Mouse (Mus musculus) intestine, embryonic 16.5 days (tissue): ENCODE results near the gene Tubd1. TPM values are rescaled to one million over a fixed set of nuclear protein-coding genes. Genes with fewer than 3 reads are reported as not detected.

Experiments
- ATAC-seq: fragments of 200-750 bp; cut with Nextera tagmentation; 2 replicates; pipeline ENCODE4 v1.8.0; 2017; ENCODE audit warnings: moderate TSS enrichment, moderate library complexity
- H3K27ac ChIP-seq: fragments of 300-500 bp; sonication (generic); 2 replicates; pipeline ENCODE4 v1.5.1; 2014; ENCODE audit warnings: mild to moderate bottlenecking, low read length
- H3K27me3 ChIP-seq: fragments of 300-500 bp; sonication (generic); replicated peaks from 2 replicates; pipeline ENCODE4 v1.6.1; 2014; ENCODE audit warnings: low read length, control low read depth, mixed read lengths; ENCODE audit not compliant: control insufficient read depth, insufficient read depth
- H3K36me3 ChIP-seq: fragments of 300-500 bp; sonication (generic); 2 replicates; pipeline ENCODE4 v1.6.1; 2014; ENCODE audit warnings: low read length, control low read depth; ENCODE audit not compliant: control insufficient read depth, insufficient read depth
- H3K4me1 ChIP-seq: fragments of 300-500 bp; sonication (generic); 2 replicates; pipeline ENCODE4 v1.6.1; 2014; ENCODE audit warnings: low read length, control low read depth, mixed read lengths; ENCODE audit not compliant: control insufficient read depth, insufficient read depth
- H3K4me2 ChIP-seq: fragments of 300-500 bp; sonication (generic); 2 replicates; pipeline ENCODE4 v1.6.1; 2014; ENCODE audit warnings: low read depth, low read length, control low read depth
- H3K4me3 ChIP-seq: fragments of 300-500 bp; sonication (generic); 2 replicates; pipeline ENCODE4 v1.5.1; 2014; ENCODE audit warnings: mild to moderate bottlenecking, low read length
- H3K9ac ChIP-seq: fragments of 300-500 bp; sonication (generic); 2 replicates; pipeline ENCODE4 v1.6.1; 2014; ENCODE audit warnings: low read depth, low read length
- H3K9me3 ChIP-seq: fragments of 300-500 bp; sonication (generic); 2 replicates; pipeline ENCODE4 v1.6.1; 2016; ENCODE audit warnings: low read length, control low read depth; ENCODE audit not compliant: control insufficient read depth
- WGBS: fragments of 180-500 bp; shearing (Covaris S2); extraction: QIAGEN DNeasy Blood & Tissue Kit; methylation state at CpG from one replicate; pipeline ENCODE4 v1.1.7; 2014; 5-methylcytosine and 5-hydroxymethylcytosine counted together
- microRNA counts: library from miRNA; unstranded; fragments of <30 nt; microRNA quantifications from one replicate; lab custom pipeline; 2016
- microRNA-seq: library from miRNA; unstranded; fragments of <30 nt; microRNA quantifications from one replicate; pipeline ENCODE4, GENCODE M21; 2016
- polyA plus RNA-seq: library from polyadenylated mRNA; unstranded; fragments of >200 nt; fragmentation: Nextera tagmentation; extraction: Ambion mirVana; gene quantifications from 2 replicates; pipeline ENCODE4 v1.2.1, GENCODE M21; 2015

Gene Tubd1
- polyA plus RNA-seq, 1 experiment from 2014 or later, result 11.4 TPM

DNA sequence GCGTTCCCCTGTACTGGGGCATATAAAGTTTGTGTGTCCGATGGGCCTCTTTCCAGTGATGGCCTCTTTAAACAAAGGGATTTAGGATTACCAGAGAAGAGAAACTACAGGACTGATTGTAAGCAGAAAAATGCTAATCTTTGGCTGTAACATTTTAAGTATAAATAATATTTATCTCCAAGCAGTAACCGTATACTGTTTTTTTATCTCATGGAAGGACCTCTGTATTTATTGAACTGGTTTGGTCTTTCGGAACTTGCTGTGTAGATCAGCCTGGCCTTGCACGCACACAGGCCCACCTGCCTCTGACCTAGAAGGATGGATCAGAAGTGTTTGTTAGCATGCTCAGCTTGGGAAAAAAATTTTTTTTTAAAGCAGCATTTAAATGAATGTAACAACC lies 69.8 kb downstream of the Tubd1 start:
- Histone ChIP-seq H3K27me3 (no peaks in the 10 kb centered on the region), H3K9ac (no peak overlapping the region), H3K4me1 (no peaks in the 10 kb centered on the region), H3K36me3 (no peaks in the 10 kb centered on the region), H3K4me2 (no peak overlapping the region), H3K27ac (peak overlapping the region; percentile 51; the same call in 1 of the 2 replicates), H3K9me3 (no peaks in the 10 kb centered on the region), H3K4me3 (no peak overlapping the region)
- ATAC-seq, result no peak
- WGBS, result 68% methylated on average over 5 of the region's 5 CpGs

MicroRNAs within 50 kb of the gene (microRNA counts, 519-probe panel; counts per million panel counts)
- microRNA mmu-miR-21 (lab: Ali Mortazavi, UCI), result 3,635 counts per million, percentile 91 among the panel's probes with 10 or more counts

Small RNA genes lying within 50 kb of the gene (microRNA-seq; reads per million reads assigned to microRNA genes)
- gene Mir21a, result 24,929 reads per million, percentile 97 among the genes with 10 or more reads in this experiment

Other genes with a start within 250 kb of the Tubd1 start
- 5.8 and 5.9 TPM in 2 replicates for gene Med13, start 187.4 kb upstream of the Tubd1 start, polyA plus RNA-seq
- 69.0 and 69.1 TPM in 2 replicates for gene Rnft1, start 60.3 kb upstream of the Tubd1 start, polyA plus RNA-seq
- 45.2 and 56.8 TPM in 2 replicates for gene Rps6kb1, start 186 bp upstream of the Tubd1 start, polyA plus RNA-seq
- 220 and 272 TPM in 2 replicates for gene Vmp1, start 138.8 kb downstream of the Tubd1 start, polyA plus RNA-seq
- 27.0 and 28.2 TPM in 2 replicates for gene Ptrh2, start 139.0 kb downstream of the Tubd1 start, polyA plus RNA-seq
- 124 and 144 TPM in 2 replicates for gene Cltc, start 212.6 kb downstream of the Tubd1 start, polyA plus RNA-seq